Mouse (Mus musculus): ENCODE data around the gene Anpep. TPM values are rescaled to one million over a fixed set of nuclear protein-coding genes. Genes with fewer than 3 reads are reported as not detected.
A peak's percentile ranks its signal among the peaks of the same experiment; 100 is the strongest.
"Not testable (repeated sequence)": the region's sequence is repeated elsewhere in the genome, so short reads cannot be mapped to it uniquely, and the experiment has no call there.

Anpep gene
- total and polyA plus RNA-seq, 3 experiments = 0.66 TPM; not detected in 2

- no peaks in the 10 kb centered on the region for H3K9me3 ChIP-seq (replicated peaks)
- peaks cover 37% of the 10 kb centered on the region; the same call in 1 of the 2 replicates for H3K27me3 ChIP-seq (ENCODE audit: insufficient read depth, low read length)
- DNase-seq (ENCODE audit: low spot score) = no peak
- ATAC-seq (ENCODE audit: extremely low read depth, insufficient number of reproducible peaks, low FRiP score, poor library complexity, severe bottlenecking) = no peak
- H3K4me3 ChIP-seq (ENCODE audit: low read depth, low read length) = no peak overlapping the region
- H3K4me1 ChIP-seq (ENCODE audit: insufficient read depth, low read depth, low read length) = no peaks in the 10 kb centered on the region
- H3K36me3 ChIP-seq (replicated peaks) = no peaks in the 10 kb centered on the region
- TF ChIP-seq TAL1 (conservative IDR thresholded peaks at IDR 0.05; ENCODE audit: low read depth, low read length) = no peak
- no peak for TF ChIP-seq POLR2AphosphoS5 (IDR thresholded peaks at IDR 0.05; ENCODE audit: insufficient replicate concordance, low read depth, low read length)
- TF ChIP-seq CTCF (IDR thresholded peaks at IDR 0.05; ENCODE audit: low read depth, low read length) = no peak
- no peak for TF ChIP-seq GATA2 (IDR thresholded peaks at IDR 0.05; ENCODE audit: borderline replicate concordance, low read depth, low read length)
- no peak for TF ChIP-seq GATA1 (IDR thresholded peaks at IDR 0.05; ENCODE audit: borderline replicate concordance, low read length)
Measured at GRCm38 (mm10) chr7:79800336-79800735, 60.5 kb downstream of the Anpep start.

GRCm38 (mm10) chr7:79799506-79799905, 61.4 kb downstream of the Anpep start:
- TF ChIP-seq POLR2AphosphoS5 (IDR thresholded peaks at IDR 0.05; ENCODE audit: insufficient replicate concordance, low read depth, low read length) (no peak), TAL1 (conservative IDR thresholded peaks at IDR 0.05; ENCODE audit: low read depth, low read length) (no peak), CTCF (IDR thresholded peaks at IDR 0.05; ENCODE audit: low read depth, low read length) (no peak), GATA2 (IDR thresholded peaks at IDR 0.05; ENCODE audit: borderline replicate concordance, low read depth, low read length) (no peak), GATA1 (IDR thresholded peaks at IDR 0.05; ENCODE audit: borderline replicate concordance, low read length) (no peak)
- H3K9me3 ChIP-seq (replicated peaks) = no peaks in the 10 kb centered on the region
- no peaks in the 10 kb centered on the region for H3K4me1 ChIP-seq (ENCODE audit: insufficient read depth, low read depth, low read length)
- no peak for DNase-seq (ENCODE audit: low spot score)
- no peaks in the 10 kb centered on the region for H3K36me3 ChIP-seq (replicated peaks)
- H3K27me3 ChIP-seq (ENCODE audit: insufficient read depth, low read length) = peaks cover 33% of the 10 kb centered on the region; the same call in 1 of the 2 replicates
- ATAC-seq (ENCODE audit: extremely low read depth, insufficient number of reproducible peaks, low FRiP score, poor library complexity, severe bottlenecking) = no peak
- no peak overlapping the region for H3K4me3 ChIP-seq (ENCODE audit: low read depth, low read length)

- ATAC-seq (ENCODE audit: extremely low read depth, insufficient number of reproducible peaks, low FRiP score, poor library complexity, severe bottlenecking) (no peak), DNase-seq (ENCODE audit: low spot score) (peak; percentile 37)
- H3K9me3 ChIP-seq (replicated peaks) = no peaks in the 10 kb centered on the region
- TF ChIP-seq GATA2 (IDR thresholded peaks at IDR 0.05; ENCODE audit: borderline replicate concordance, low read depth, low read length) (no peak), CTCF (IDR thresholded peaks at IDR 0.05; ENCODE audit: low read depth, low read length) (0 out of 2 replicates have a peak, but pooled peaks have one; percentile 34)
- H3K4me1 ChIP-seq (ENCODE audit: insufficient read depth, low read depth, low read length) = no peaks in the 10 kb centered on the region
- H3K36me3 ChIP-seq (replicated peaks) = no peaks in the 10 kb centered on the region
- no peak overlapping the region for H3K4me3 ChIP-seq (ENCODE audit: low read depth, low read length)
- peaks cover 33% of the 10 kb centered on the region; the same call in 1 of the 2 replicates for H3K27me3 ChIP-seq (ENCODE audit: insufficient read depth, low read length)
Measured at GRCm38 (mm10) chr7:79799048-79799447, 61.8 kb downstream of the Anpep start.

GRCm38 (mm10) chr7:79798606-79799005, 62.3 kb downstream of the Anpep start:
- DNase-seq (ENCODE audit: low spot score) (no peak), ATAC-seq (ENCODE audit: extremely low read depth, insufficient number of reproducible peaks, low FRiP score, poor library complexity, severe bottlenecking) (no peak)
- no peaks in the 10 kb centered on the region for H3K9me3 ChIP-seq (replicated peaks)
- H3K4me3 ChIP-seq (ENCODE audit: low read depth, low read length) = no peak overlapping the region
- H3K4me1 ChIP-seq (ENCODE audit: insufficient read depth, low read depth, low read length) = no peaks in the 10 kb centered on the region
- no peaks in the 10 kb centered on the region for H3K36me3 ChIP-seq (replicated peaks)
- H3K27me3 ChIP-seq (ENCODE audit: insufficient read depth, low read length) = peaks cover 36% of the 10 kb centered on the region; the same call in 1 of the 2 replicates
- TF ChIP-seq TAL1 (conservative IDR thresholded peaks at IDR 0.05; ENCODE audit: low read depth, low read length) (no peak), GATA1 (IDR thresholded peaks at IDR 0.05; ENCODE audit: borderline replicate concordance, low read length) (no peak), POLR2AphosphoS5 (IDR thresholded peaks at IDR 0.05; ENCODE audit: insufficient replicate concordance, low read depth, low read length) (no peak), GATA2 (IDR thresholded peaks at IDR 0.05; ENCODE audit: borderline replicate concordance, low read depth, low read length) (no peak), CTCF (IDR thresholded peaks at IDR 0.05; ENCODE audit: low read depth, low read length) (no peak)

- ATAC-seq (ENCODE audit: extremely low read depth, insufficient number of reproducible peaks, low FRiP score, poor library complexity, severe bottlenecking) = no peak
- H3K9me3 ChIP-seq (replicated peaks) = no peaks in the 10 kb centered on the region
- TF ChIP-seq TAL1 (conservative IDR thresholded peaks at IDR 0.05; ENCODE audit: low read depth, low read length) = no peak
- no peak for TF ChIP-seq POLR2AphosphoS5 (IDR thresholded peaks at IDR 0.05; ENCODE audit: insufficient replicate concordance, low read depth, low read length)
- TF ChIP-seq GATA2 (IDR thresholded peaks at IDR 0.05; ENCODE audit: borderline replicate concordance, low read depth, low read length) = no peak
- no peak for TF ChIP-seq CTCF (IDR thresholded peaks at IDR 0.05; ENCODE audit: low read depth, low read length)
- no peak for TF ChIP-seq GATA1 (IDR thresholded peaks at IDR 0.05; ENCODE audit: borderline replicate concordance, low read length)
Measured at GRCm38 (mm10) chr7:79793688-79794087, 67.2 kb downstream of the Anpep start, which contains the start of gene Mesp1. TSS of gene Mesp1 (minus strand) at chr7:79793788.

DNA sequence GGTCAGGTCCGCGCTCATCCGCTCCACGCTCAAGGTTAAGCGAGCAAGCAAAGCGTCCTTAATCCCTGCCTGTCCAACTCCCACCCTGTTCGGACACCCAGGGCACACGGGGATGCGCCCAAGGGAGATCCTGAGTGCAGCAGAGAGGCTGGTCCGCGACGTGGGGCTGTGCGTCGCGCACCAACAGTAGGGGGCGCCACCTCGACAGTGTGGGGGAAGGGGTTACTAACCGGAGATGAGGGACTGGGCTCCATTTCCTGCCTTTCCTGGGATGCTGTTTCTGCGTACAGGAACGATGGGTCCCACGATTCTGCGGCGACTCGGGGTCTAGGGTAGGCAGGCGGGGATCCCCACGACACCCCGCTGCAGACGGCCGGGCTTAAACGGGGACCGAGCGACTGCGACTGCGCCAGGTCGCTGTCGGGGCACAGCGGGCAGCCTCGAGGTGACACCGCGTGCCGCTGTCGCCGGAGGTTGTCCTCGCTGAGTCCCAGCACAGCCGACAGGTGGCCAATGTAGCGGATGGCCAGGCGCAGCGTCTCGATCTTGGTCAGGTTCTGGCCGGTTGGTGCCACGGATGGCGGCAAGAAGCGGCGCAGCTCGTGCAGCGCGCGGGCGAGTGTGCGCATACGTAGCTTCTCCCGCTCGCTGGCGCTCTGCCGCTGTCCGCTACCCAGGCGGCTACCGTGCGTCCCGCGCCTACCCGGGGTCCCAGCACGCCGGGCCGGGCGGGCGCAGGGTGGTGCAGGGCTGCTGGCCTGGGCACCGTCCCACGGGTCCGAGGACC, 68.0 kb downstream of the Anpep start:
- Histone ChIP-seq H3K36me3 (replicated peaks) (no peaks in the 10 kb centered on the region), H3K4me3 (ENCODE audit: low read depth, low read length) (no peak overlapping the region), H3K4me1 (ENCODE audit: insufficient read depth, low read depth, low read length) (no peaks in the 10 kb centered on the region), H3K27me3 (ENCODE audit: insufficient read depth, low read length) (peaks cover 33% of the 10 kb centered on the region; the same call in 1 of the 2 replicates), H3K9me3 (replicated peaks) (no peaks in the 10 kb centered on the region)
- DNase-seq (ENCODE audit: low spot score) (no peak), ATAC-seq (ENCODE audit: extremely low read depth, insufficient number of reproducible peaks, low FRiP score, poor library complexity, severe bottlenecking) (no peak)
- TF ChIP-seq CTCF (IDR thresholded peaks at IDR 0.05; ENCODE audit: low read depth, low read length) = peak; percentile 15; the same call in 1 of the 2 replicates
- TF ChIP-seq POLR2AphosphoS5 (IDR thresholded peaks at IDR 0.05; ENCODE audit: insufficient replicate concordance, low read depth, low read length) = no peak
- TF ChIP-seq GATA1 (IDR thresholded peaks at IDR 0.05; ENCODE audit: borderline replicate concordance, low read length) = no peak
- no peak for TF ChIP-seq TAL1 (conservative IDR thresholded peaks at IDR 0.05; ENCODE audit: low read depth, low read length)
- no peak for TF ChIP-seq GATA2 (IDR thresholded peaks at IDR 0.05; ENCODE audit: borderline replicate concordance, low read depth, low read length)

More at GRCm38 (mm10) chr7:79793688-79794087, 67.2 kb downstream of the Anpep start, which contains the start of gene Mesp1:
- Histone ChIP-seq H3K4me3 (ENCODE audit: low read depth, low read length) (no peak within 1 kb of the TSS), H3K4me1 (ENCODE audit: insufficient read depth, low read depth, low read length) (no peaks in the 10 kb centered on the region), H3K27me3 (ENCODE audit: insufficient read depth, low read length) (peaks cover 30% of the 10 kb centered on the region; the same call in 1 of the 2 replicates), H3K36me3 (replicated peaks) (no peaks in the 10 kb centered on the region)
- DNase-seq (ENCODE audit: low spot score) = no peak

GRCm38 (mm10) chr7:79789812-79790211, 71.0 kb downstream of the Anpep start:
- not testable (repeated sequence) for ATAC-seq (ENCODE audit: extremely low read depth, insufficient number of reproducible peaks, low FRiP score, poor library complexity, severe bottlenecking)

More at GRCm38 (mm10) chr7:79789812-79790211, 71.0 kb downstream of the Anpep start:
- not testable (repeated sequence) for H3K36me3 ChIP-seq (replicated peaks); H3K4me3 ChIP-seq (ENCODE audit: low read depth, low read length); H3K9me3 ChIP-seq (replicated peaks); DNase-seq (ENCODE audit: low spot score); H3K4me1 ChIP-seq (ENCODE audit: insufficient read depth, low read depth, low read length)
- peaks cover 41% of the 10 kb centered on the region for H3K27me3 ChIP-seq (ENCODE audit: insufficient read depth, low read length)

All from G1E (cell line).